Mouse (Mus musculus) lung, adult 2 months (tissue): Measurements from ENCODE around the gene Kif11.

Source experiments
- CTCF ChIP-seq: fragments of 200-500 bp; IDR thresholded peaks from 2 replicates; pipeline ENCODE4 v1.5.1; 2011; ENCODE audit warnings: mild to moderate bottlenecking, low read length, control low read depth; ENCODE audit not compliant: insufficient read depth
- POLR2A ChIP-seq: fragments of 200-500 bp; IDR thresholded peaks from 2 replicates; pipeline ENCODE4 v1.6.1; 2011; ENCODE audit warnings: low read depth, mild to moderate bottlenecking, control low read depth, low read length, borderline replicate concordance; ENCODE audit errors: extremely low read depth

DNA sequence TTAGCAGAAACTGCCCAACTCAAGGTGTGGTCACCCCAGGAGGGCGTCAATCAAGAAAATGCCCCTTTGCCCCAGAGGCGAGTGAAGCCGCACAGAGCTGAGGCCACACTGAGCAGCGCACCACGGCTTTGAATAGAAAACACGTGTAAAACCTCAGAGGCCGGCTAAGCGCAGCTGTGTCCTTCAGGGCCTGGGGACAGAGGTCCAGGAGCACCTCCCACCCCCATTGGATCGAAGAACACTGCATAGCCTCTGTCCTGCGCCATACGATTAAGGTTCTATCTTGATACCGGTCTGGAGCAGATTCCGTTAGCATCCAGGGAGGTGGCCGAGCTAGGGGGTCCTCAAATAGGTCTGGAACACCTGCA, 57.7 kb downstream of the Kif11 start:
- TF ChIP-seq CTCF, result no peak
- TF ChIP-seq POLR2A, result no peak
